ENCODE assay signal across 18 mouse cellular contexts in genomic region chr11:46398473-46398872, GRCm38 (mm10). TPM values are rescaled to one million over a fixed set of nuclear protein-coding genes. Genes with fewer than 3 reads are reported as not detected.
"Had no signal": no experiment of that assay in that cellular context is flagged by ENCODE, and none has a peak within 500 bp of the region (broad histone marks: within the 10 kb centered on the region; RNA-seq: fewer than 3 reads in every experiment).

No protein-coding gene starts in this region.

- H3K9me3 ChIP-seq: liver, embryonic 15.5 days; midbrain, embryonic 10.5 days; midbrain, embryonic 12.5 days; neural tube, embryonic 12.5 days had no signal

- H3K36me3 ChIP-seq: liver, embryonic 15.5 days; midbrain, embryonic 10.5 days; midbrain, embryonic 12.5 days; neural tube, embryonic 12.5 days had no signal

- H3K4me3 ChIP-seq: liver, embryonic 15.5 days; midbrain, embryonic 10.5 days; midbrain, embryonic 12.5 days; neural tube, embryonic 12.5 days had no signal

- ATAC-seq: midbrain, embryonic 16.5 days had no signal

- H3K4me1 ChIP-seq: midbrain, embryonic 12.5 days; neural tube, embryonic 12.5 days had no signal

- H3K27ac ChIP-seq: liver, embryonic 15.5 days; midbrain, embryonic 10.5 days; midbrain, embryonic 12.5 days; neural tube, embryonic 12.5 days had no signal

- H3K9ac ChIP-seq: liver, embryonic 15.5 days; lung, embryonic 14.5 days; midbrain, embryonic 12.5 days; neural tube, embryonic 12.5 days had no signal

- H3K4me2 ChIP-seq: liver, embryonic 15.5 days; lung, embryonic 14.5 days; midbrain, embryonic 12.5 days; neural tube, embryonic 12.5 days had no signal

- DNase-seq: lung, adult 18-20 months; lung, embryonic 14.5 days; lung, postnatal 10 days; right cerebral cortex, postnatal 14 days had no signal

- H3K27me3 ChIP-seq: liver, embryonic 15.5 days; midbrain, embryonic 12.5 days; neural tube, embryonic 12.5 days had no signal

RNA-seq across cellular contexts. Expression of gene Fam71b, which starts 2.1 kb away (rescaled TPM):
- total RNA-seq: megakaryocyte-erythroid progenitor cell, adult 5-6 weeks; monocyte, adult 5-6 weeks; neutrophil, adult 5-6 weeks had no signal
- polyA plus RNA-seq: liver, embryonic 15.5 days; lung, embryonic 14.5 days; lung, embryonic 16.5 days; midbrain, embryonic 10.5 days; midbrain, embryonic 12.5 days; midbrain, embryonic 14.5 days; midbrain, embryonic 16.5 days; neural tube, embryonic 12.5 days; neural tube, embryonic 14.5 days; stomach, embryonic 14.5 days; stomach, embryonic 16.5 days; urinary bladder, adult 2 months had no signal

RNA-seq across cellular contexts. Expression of gene Itk, which starts 9.2 kb away (rescaled TPM):
- polyA plus RNA-seq: midbrain, embryonic 14.5 days; midbrain, embryonic 16.5 days; neural tube, embryonic 12.5 days; neural tube, embryonic 14.5 days had no signal

RNA-seq across cellular contexts. Expression of gene Havcr2, which starts 56.3 kb away (rescaled TPM):
- polyA plus RNA-seq: stomach, embryonic 14.5 days had no signal
